Mouse (Mus musculus) spleen, postnatal 36 days (tissue): ENCODE measurements at regions not wholly inside any gene's neighbourhood (a gene's known extent, or its start where the extent isn't known, plus 50 kb on each side); places are given as distances from the start of the nearest gene placed in this dataset.

Experiments
- DNase-seq, 2 experiments: peaks; one replicate each; pipeline ENCODE4 v3.0.0; 2022; ENCODE audit warnings: low spot score in 2 of 2, mixed read lengths in 1 of 2

GRCm38 (mm10) chr9:117967080-117967479 is 73.2 kb upstream of the Azi2 start:
- DNase-seq: no peak

DNA sequence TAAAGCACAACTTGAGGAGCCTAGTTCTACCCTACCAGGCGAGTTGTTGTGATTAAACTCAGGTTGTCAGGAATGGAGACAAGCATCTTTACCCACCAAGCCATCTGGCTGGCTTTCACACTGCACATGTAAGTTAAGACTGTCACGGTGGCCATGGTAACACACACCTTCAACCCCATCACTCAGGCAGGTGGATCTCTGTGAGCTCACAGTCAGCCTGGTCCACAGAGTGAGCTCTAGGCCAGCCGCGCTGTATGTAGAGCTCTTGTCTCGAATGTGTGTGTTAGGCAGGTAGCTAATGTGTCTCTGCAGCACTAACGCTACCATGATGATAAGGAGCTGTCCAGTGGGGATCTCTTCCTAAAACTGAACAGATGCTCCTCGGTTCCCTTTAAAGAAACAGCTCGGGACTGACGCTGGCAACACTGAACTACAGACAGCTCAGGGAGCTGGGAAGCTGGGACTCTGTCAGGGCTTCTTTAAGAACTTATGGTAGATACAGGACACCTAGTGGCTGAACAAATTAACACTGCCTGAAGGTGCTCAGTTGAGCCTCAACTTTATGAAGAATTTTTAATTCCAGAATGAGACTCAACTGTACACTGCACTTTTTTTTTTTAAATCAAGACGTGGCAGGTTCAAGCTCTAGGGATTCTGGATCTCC is 73.8 kb upstream of the Azi2 start:
- no peak for DNase-seq

GRCm38 (mm10) chr9:117962088-117963030 is 77.9 kb upstream of the Azi2 start:
- DNase-seq: no peak

DNA sequence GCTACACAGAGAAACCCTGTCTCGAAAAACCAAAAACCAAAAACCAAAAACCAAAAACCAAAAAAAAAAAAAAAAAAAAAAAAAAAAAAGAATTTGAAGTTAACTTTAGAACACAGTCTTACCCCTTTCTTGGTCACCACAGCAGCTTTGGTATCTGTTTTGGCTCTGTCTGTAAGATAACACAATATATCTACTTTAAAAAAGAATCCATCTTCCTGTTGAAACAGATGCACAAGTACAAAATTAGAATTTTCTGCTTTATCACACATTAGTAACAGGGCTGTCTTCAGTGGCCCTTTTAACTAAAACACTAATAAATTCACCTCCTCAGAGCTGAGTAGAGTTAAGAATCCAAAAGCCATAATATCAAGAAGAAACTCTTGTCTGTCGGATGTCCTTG is 80.5 kb upstream of the Azi2 start:
- DNase-seq: no peak

DNA sequence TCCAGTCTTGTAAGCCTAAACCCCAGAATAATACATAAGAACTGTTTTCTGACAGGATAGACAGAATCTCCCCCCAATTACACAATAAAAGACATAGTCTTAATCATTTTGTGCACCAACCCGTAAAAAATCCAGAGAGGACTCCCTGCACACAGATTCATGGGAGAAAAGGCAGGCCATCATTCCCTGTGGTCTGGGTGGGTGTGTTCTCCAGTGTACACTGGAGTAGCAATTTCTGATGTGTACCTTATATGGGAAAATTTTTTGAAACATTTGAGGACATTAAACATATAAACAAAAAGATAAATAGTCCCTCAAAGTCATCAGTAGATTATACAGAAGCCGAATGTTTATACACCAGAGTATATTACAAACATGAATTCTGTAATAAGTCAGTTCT is 83.1 kb upstream of the Azi2 start:
- DNase-seq: no peak

DNA sequence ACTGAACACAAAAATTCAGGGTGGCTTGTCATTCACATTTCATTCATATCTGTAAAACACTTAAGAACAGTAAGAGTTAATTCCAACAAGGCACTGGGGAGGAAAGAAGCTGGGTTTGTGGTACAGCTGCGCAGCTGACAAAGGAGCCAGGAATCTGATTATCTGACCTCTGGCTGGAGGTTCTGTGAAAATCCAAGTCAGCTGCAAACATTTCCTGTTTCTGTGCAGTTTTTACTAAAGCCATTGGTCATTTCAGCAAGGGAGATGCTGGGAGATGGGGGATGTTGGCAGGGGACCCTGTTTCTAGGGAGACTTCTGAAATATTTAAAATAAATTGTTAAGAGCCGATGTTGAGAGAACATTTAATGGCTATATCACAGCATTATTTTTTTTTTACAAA is 83.6 kb upstream of the Azi2 start:
- no peak for DNase-seq

- no peak for DNase-seq
These were observed 112.8 kb upstream of the Azi2 start for GRCm38 (mm10) chr9:117927466-117927847.

DNA sequence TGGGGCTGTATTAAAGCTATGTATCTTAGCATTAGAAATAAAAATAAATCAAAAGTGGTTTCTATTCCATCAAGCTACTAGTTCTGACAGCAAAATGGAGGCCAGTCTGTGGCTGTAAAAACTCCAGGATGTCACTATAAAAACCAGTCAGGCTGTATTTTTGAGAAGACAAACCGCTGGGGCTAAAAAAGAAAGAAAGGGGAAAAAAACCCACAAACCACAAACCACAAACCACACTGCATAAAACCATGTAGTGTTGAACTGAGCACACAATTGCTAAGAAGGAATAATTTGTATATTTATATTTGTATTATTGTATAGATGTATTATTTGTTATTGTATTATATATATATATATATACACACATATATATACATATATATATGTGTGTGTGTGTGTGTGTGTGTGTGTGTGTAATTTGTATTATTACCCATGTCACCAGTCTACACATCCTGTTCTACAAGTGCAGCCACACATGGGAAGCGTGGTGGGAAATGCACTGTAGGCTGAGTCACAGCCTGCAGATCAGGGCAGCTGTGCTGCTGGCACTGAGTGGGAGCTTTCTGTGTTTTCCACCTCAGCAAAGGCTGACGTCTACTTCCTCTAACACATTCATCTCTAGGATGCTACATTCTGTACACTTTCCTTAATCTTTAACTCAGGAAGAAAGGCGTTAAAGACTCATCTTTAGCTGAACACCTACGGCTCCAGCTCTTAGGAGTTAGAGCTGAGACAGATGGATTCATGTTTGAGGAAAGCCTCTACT is 113.4 kb upstream of the Azi2 start:
- peak; percentile 23 to 43 for DNase-seq

DNA sequence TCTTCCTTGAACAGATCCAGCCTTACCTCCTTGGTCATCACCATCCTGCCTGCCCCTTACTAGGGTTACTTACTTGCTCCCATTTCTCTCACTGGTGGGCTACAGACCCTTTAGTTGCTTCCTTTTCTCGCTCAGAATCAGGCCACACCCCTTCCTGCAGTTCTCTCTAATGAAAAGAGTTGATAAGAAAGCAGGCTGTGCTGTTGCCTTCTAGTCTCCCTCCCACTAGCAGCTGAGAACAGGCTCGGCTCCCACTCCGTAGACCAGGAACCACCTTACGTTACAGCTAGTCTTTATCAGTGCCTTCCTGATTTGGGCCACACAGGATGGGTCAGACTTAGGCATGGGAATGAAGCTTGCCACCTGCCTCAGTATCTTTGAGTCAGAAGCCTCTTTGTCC is 117.3 kb upstream of the Azi2 start:
- no peak for DNase-seq

DNA sequence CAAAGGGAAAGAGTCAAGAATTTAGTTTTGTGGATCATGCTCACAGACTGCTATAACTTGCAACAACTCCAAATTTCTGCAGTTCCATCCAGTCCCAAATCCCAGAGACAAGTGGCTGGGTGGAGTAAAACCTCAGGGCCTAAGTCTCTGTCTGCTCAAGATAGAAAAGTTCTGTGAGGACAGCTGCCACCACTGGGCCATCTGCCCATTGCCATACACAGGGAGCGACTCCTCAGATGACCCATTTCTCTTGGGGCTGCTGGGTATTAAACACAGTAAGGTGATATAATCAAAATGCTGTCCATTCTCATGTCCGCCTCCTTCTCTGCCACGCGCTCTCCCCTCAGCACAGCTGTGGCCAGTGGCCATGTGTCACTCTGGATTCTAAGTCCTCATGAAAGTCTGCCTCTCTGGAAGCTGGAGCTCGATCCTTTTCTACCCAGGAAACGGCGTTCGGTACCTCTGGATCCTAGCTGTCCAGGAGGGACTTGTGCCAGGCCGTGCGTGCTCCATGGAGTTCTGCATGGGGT is 132.3 kb upstream of the Azi2 start:
- DNase-seq: no peak

- no peak for DNase-seq
These were observed 135.1 kb upstream of the Azi2 start for GRCm38 (mm10) chr9:117905045-117905747.

DNA sequence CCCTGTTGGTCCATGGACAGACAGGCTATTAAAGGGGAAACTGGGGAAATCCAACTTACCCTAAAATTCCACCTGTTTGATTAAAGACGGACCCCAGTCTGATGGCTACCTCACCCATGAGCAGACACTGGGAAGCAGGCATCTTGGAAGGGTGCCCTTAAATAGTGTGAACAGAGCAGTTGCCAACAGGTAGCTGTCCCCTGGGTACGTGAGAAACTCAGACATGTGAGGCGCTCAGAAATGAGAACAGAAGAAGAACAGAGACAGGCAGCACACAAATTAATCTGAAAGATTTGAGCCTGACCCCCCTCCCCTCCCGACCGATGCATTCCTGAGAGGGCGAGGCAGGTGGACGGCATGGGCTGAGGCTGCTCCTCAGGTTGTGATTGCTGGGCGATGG is 135.7 kb upstream of the Azi2 start:
- DNase-seq: no peak

GRCm38 (mm10) chr9:117903025-117903424 is 137.3 kb upstream of the Azi2 start:
- peak in 1 of 2 experiments; percentile 2 for DNase-seq

GRCm38 (mm10) chr9:117902239-117902939 is 137.9 kb upstream of the Azi2 start:
- peak; percentile 30 to 43 for DNase-seq

GRCm38 (mm10) chr9:117900631-117901030 is 139.7 kb upstream of the Azi2 start:
- no peak for DNase-seq

GRCm38 (mm10) chr9:117896517-117896916 is 143.8 kb upstream of the Azi2 start:
- no peak for DNase-seq

- DNase-seq: no peak
These were observed 147.7 kb upstream of the Azi2 start for GRCm38 (mm10) chr9:117892601-117893000.

GRCm38 (mm10) chr9:117873172-117873571 is 167.1 kb upstream of the Azi2 start:
- DNase-seq: no peak

DNA sequence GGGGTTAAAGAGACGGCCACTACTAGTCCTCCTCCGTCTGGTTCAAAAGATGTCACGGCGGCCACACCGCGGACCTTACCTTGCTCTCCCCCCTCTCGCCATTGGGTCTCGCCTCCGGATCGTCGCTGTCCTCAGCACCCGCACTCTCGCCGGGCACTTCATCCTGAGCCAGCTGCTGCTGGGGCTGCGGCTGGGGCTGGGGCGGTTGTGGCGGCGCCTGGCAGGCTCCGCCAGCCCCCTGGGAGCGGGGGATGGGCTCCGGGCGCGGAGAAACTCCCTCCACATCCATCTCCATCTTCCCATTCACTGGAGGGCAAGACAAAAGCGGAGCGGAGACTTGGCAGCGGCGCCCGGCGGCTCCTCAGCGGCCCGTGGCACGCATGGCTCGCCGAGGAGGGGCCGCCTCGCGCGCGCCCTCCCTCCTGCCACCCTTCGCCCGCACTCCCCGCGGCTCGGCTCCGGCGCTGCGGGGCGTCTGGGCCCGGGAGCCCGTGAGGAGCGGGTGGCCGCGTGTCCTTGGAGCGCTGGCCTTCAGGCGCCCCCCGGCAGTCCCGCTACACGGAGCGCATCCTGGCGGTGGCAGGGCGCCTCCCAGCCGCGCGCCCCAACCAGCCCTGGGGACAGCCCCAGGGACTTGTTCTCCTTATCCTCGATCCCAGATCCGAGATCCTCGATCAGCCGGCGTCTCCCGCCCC is 167.8 kb upstream of the Azi2 start:
- no peak for DNase-seq

DNA sequence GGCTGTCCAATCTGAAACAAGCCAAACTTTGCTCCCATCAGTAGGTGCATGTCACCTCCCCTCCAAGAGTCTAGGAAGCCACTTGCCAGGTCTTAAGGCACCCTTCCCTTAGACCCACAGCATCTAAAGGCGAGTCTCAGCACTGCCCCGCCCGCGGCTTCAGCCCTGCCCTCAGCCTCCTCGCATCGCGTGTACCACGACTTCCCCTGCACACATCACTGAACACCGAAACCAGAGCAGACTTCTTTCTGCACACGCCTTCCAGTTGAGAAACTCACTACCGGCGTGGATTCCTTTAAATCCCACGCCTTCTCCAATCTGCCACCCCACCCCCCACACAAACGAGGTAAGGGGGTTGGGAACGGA is 168.3 kb upstream of the Azi2 start:
- DNase-seq: no peak
